Mouse (Mus musculus) forebrain, embryonic 14.5 days (tissue): ENCODE data around the gene Ptprb. TPM values are rescaled to one million over a fixed set of nuclear protein-coding genes. Genes with fewer than 3 reads are reported as not detected.

Source experiments
- ATAC-seq: fragments of 200-750 bp; cut with Nextera tagmentation; 2 replicates; pipeline ENCODE4 v1.8.0; 2017; ENCODE audit warnings: mild to moderate bottlenecking, moderate library complexity
- DNase-seq: peaks from one replicate; pipeline ENCODE4 v3.0.0-alpha.2; 2015; ENCODE audit warnings: low spot score
- H3K27ac ChIP-seq: fragments of 300-500 bp; sonication (generic); 2 replicates; pipeline ENCODE4 v1.5.1; 2014; ENCODE audit warnings: low read depth, mild to moderate bottlenecking, control low read depth, low read length, moderate library complexity
- H3K27me3 ChIP-seq: fragments of 300-500 bp; sonication (generic); replicated peaks from 2 replicates; pipeline ENCODE4 v1.6.1; 2014; ENCODE audit warnings: low read length, control low read depth, mixed read lengths; ENCODE audit not compliant: control insufficient read depth, insufficient read depth
- H3K36me3 ChIP-seq: fragments of 300-500 bp; sonication (generic); 2 replicates; pipeline ENCODE4 v1.6.1; 2014; ENCODE audit warnings: low read length, control low read depth; ENCODE audit not compliant: control insufficient read depth, insufficient read depth
- H3K4me1 ChIP-seq: fragments of 300-500 bp; sonication (generic); 2 replicates; pipeline ENCODE4 v1.6.1; 2014; ENCODE audit warnings: antibody characterized with exemption, low read length, control low read depth; ENCODE audit not compliant: control insufficient read depth, insufficient read depth
- H3K4me2 ChIP-seq: fragments of 300-500 bp; sonication (generic); 2 replicates; pipeline ENCODE4 v1.6.1; 2014; ENCODE audit warnings: mild to moderate bottlenecking, control low read depth, low read length
- H3K4me3 ChIP-seq: fragments of 300-500 bp; sonication (generic); 2 replicates; pipeline ENCODE4 v1.5.1; 2014; ENCODE audit warnings: low read depth, low read length, control low read depth
- H3K9ac ChIP-seq: fragments of 300-500 bp; sonication (generic); 2 replicates; pipeline ENCODE4 v1.6.1; 2014; ENCODE audit warnings: mild to moderate bottlenecking, low read length, control low read depth, moderate library complexity
- H3K9me3 ChIP-seq: fragments of 300-500 bp; sonication (generic); replicated peaks from 2 replicates; pipeline ENCODE4 v1.6.1; 2016; ENCODE audit warnings: low read length, control low read depth, mixed read lengths; ENCODE audit not compliant: control insufficient read depth
- WGBS: fragments of 180-500 bp; shearing (Covaris S2); extraction: QIAGEN DNeasy Blood & Tissue Kit; methylation state at CpG from one replicate; pipeline ENCODE4 v1.1.7; 2014; 5-methylcytosine and 5-hydroxymethylcytosine counted together
- polyA plus RNA-seq: library from polyadenylated mRNA; unstranded; fragments of >200 nt; fragmentation: Nextera tagmentation; extraction: Ambion mirVana; gene quantifications from 2 replicates; pipeline ENCODE4 v1.2.1, GENCODE M21; 2014

Ptprb gene
- 1.5 and 2.5 TPM in 2 replicates for polyA plus RNA-seq

DNA sequence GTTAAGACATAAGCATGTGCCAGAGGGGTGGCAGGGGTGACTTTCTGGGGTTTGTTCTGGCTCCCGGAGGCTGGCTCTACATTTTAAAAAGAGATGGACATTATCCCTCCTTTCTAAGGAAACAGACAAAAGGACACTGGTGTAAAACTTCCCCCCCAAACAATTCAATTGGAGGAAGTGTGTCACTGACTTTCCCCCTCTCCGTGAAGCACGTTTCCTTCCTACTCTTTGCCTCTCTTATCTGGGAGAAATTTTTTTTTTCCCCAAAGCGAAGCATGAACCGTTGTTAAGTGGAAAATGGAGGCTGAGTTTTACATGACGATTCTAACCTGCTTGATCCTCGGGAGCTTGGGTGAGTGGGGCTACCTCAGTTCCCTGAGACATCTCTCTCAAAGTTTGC lies at the start of gene Ptprb:
TSS of gene Ptprb (plus strand) at position 244 of the 400 bp plus-strand sequence.
- DNase-seq: no peak
- WGBS: 83% methylated on average over 7 of the region's 7 CpGs
- no peak within 1 kb of the TSS for H3K9ac ChIP-seq

DNA sequence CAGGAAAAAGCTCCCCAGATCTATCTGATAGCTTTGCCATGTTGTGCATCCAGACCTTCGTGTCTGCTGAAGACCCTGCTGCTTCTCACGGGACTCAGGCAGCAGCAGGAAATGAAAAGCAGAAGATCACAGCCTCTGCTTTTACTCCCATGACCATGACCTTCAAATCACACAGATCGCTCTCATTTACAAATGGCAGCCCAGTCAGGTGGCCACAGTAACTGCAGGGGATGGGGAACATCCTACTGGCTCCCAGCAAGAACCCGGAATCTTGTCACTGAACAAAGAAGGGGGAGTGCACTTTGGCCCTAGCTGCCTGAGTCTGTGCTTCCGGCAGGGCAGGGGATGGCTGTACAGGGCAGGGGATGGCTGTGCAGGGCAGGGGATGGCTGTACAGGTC lies 40.0 kb upstream of the Ptprb start:
- 70% methylated on average over 5 of the region's 5 CpGs for WGBS
- H3K4me2 ChIP-seq: no peak overlapping the region
- no peak for DNase-seq
- H3K36me3 ChIP-seq: no peaks in the 10 kb centered on the region
- no peaks in the 10 kb centered on the region for H3K4me1 ChIP-seq
- no peak overlapping the region for H3K27ac ChIP-seq
- no peaks in the 10 kb centered on the region for H3K27me3 ChIP-seq
- no peaks in the 10 kb centered on the region for H3K9me3 ChIP-seq
- ATAC-seq: no peak
- H3K9ac ChIP-seq: no peak overlapping the region
- no peak overlapping the region for H3K4me3 ChIP-seq

More for the DNA sequence above, at the start of gene Ptprb:
- Histone ChIP-seq H3K27me3 (no peaks in the 10 kb centered on the region), H3K4me1 (no peaks in the 10 kb centered on the region), H3K9me3 (no peaks in the 10 kb centered on the region), H3K27ac (no peak within 1 kb of the TSS), H3K4me2 (no peak within 1 kb of the TSS), H3K36me3 (no peaks in the 10 kb centered on the region), H3K4me3 (no peak within 1 kb of the TSS)
- no peak for ATAC-seq

DNA sequence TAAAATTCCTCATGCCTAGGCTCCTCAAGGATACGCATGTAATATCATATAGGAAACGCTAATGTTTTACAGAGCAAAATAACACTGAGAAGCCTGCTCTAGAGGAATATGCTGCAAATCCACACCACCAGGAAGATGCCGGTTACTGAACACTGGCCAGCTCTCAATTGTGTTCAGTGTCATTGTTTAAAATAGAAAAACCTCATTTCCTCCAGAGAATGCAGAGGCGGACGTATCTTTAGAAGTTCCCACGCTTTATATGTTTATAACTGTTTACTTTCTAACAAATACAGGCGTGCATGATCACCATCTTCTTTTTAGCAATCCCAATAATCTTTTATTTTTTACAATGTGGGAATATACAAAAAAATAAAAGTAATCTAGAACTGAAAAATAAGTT lies 33.1 kb upstream of the Ptprb start:
- no peaks in the 10 kb centered on the region for H3K4me1 ChIP-seq
- H3K4me3 ChIP-seq: no peak overlapping the region
- no peak overlapping the region for H3K27ac ChIP-seq
- ATAC-seq (no peak), DNase-seq (no peak)
- no peak overlapping the region for H3K4me2 ChIP-seq
- H3K27me3 ChIP-seq: no peaks in the 10 kb centered on the region
- no peaks in the 10 kb centered on the region for H3K36me3 ChIP-seq
- H3K9me3 ChIP-seq: no peaks in the 10 kb centered on the region
- WGBS: 79% methylated on average over 7 of the region's 7 CpGs
- no peak overlapping the region for H3K9ac ChIP-seq

DNA sequence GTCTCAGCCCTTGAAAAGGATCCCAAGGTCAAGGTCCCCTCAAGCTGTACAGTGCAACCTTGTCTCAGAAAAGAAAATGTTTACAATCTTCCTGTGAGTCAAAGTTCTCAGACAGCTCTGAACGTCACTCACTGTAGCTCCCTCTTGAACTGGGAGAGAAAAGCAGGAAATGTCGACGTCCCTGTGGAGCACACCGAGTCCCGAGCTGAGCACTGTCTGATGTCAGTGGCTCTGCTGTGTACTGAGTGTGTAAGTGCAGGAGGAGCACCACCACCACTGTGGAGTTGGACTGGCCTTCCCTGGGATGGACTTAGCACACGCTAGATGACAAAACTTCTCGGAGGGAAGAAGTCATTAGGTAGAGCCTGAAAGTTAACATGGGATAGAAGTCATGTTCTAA lies 31.9 kb upstream of the Ptprb start:
- Histone ChIP-seq H3K36me3 (no peaks in the 10 kb centered on the region), H3K27ac (no peak overlapping the region), H3K4me3 (no peak overlapping the region), H3K4me1 (no peaks in the 10 kb centered on the region), H3K9me3 (no peaks in the 10 kb centered on the region), H3K4me2 (no peak overlapping the region), H3K27me3 (no peaks in the 10 kb centered on the region), H3K9ac (no peak overlapping the region)
- 66% methylated on average over 7 of the region's 7 CpGs for WGBS
- ATAC-seq (no peak), DNase-seq (no peak)

DNA sequence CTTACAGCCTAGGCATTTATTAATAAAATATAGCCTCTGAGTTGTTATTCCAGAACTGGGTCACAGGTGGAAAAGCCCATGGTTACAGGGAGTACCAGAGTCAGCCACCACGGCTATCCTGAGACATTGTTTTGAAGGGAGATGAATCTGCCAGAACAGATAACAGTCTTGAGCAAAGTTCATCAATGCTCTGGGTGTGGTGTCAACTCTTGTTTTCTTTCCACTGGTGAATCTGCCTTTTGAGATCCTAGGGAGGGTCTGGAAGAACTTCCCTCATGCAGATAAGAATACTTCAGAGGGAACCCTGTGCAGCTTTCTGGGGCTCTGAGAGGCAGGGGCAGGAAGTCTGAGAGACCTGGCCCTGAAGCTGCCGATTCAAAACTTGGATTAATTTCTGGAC lies 29.7 kb upstream of the Ptprb start:
- no peaks in the 10 kb centered on the region for H3K4me1 ChIP-seq
- no peaks in the 10 kb centered on the region for H3K27me3 ChIP-seq
- no peaks in the 10 kb centered on the region for H3K36me3 ChIP-seq
- 85% methylated on average over 2 of the region's 2 CpGs for WGBS
- no peak overlapping the region for H3K27ac ChIP-seq
- H3K9ac ChIP-seq: no peak overlapping the region
- H3K4me2 ChIP-seq: no peak overlapping the region
- H3K9me3 ChIP-seq: no peaks in the 10 kb centered on the region
- ATAC-seq: no peak
- DNase-seq: no peak
- no peak overlapping the region for H3K4me3 ChIP-seq

DNA sequence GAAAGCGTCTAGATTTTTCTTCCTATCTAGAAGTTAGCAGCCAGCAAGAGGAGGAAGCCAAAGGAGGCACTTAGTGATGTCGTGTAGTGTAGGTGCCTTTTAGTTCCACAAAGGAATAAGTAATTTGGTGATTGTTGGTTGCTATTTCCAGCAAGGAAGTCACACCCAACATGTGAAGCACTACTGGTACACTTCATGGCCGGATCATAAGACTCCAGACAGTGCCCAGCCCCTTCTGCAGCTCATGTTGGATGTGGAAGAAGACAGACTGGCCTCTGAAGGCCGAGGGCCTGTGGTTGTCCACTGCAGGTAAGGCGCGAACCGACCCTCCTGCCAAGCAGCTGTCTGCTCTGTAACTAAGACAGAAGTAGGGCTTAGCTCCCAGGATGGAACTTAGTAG lies 22.7 kb upstream of the Ptprb start:
- Histone ChIP-seq H3K4me1 (no peaks in the 10 kb centered on the region), H3K36me3 (no peaks in the 10 kb centered on the region), H3K4me3 (no peak overlapping the region), H3K9ac (no peak overlapping the region), H3K27ac (no peak overlapping the region), H3K4me2 (no peak overlapping the region), H3K9me3 (no peaks in the 10 kb centered on the region), H3K27me3 (no peaks in the 10 kb centered on the region)
- 89% methylated on average over 7 of the region's 7 CpGs for WGBS
- DNase-seq: no peak
- ATAC-seq: no peak

DNA sequence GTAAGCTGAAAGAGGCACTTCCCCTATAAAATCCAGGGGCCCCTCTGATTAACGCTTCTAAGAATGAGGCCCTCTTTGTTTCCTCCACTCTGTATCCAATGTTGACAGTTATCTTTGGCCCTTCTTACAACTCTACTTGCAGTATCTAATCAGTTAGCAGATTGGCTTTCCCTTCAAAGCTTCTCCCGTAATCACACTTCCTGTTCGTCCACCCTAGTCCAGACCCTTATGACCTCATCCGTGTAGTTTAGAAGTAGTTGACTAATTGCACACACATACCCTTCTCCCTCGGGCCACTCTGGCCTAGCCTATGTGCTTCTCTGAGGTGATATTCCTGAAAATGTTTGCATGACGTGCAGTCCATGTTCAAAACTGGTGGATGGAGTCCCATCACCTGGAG lies 21.4 kb upstream of the Ptprb start:
- no peak overlapping the region for H3K9ac ChIP-seq
- no peaks in the 10 kb centered on the region for H3K36me3 ChIP-seq

DNA sequence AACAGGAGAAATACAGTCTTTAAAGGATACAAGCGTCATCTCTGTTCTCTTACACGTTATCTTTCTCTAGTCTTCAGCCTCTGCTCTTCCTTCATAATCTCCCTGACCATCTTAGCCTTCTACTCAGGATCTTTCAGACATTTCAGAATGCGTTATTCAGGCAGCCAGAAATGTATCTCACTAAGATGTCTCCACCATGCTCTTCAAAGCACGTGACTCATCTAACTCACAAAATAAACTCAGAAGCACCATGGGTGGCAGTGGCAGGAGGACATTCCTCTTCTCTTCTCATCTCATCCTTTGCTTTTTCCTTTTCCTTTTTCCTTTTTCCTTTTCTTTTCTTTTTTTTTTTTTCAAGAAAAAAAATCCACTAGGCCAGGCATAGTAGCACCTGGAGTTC lies 16.0 kb upstream of the Ptprb start:
- H3K27ac ChIP-seq: no peak overlapping the region
- no peaks in the 10 kb centered on the region for H3K27me3 ChIP-seq
- H3K36me3 ChIP-seq: no peaks in the 10 kb centered on the region
- WGBS: 83% methylated on average over 4 of the region's 4 CpGs
- no peak overlapping the region for H3K4me2 ChIP-seq
- ATAC-seq (no peak), DNase-seq (no peak)
- H3K9me3 ChIP-seq: no peaks in the 10 kb centered on the region
- H3K4me1 ChIP-seq: no peaks in the 10 kb centered on the region
- no peak overlapping the region for H3K4me3 ChIP-seq
- H3K9ac ChIP-seq: no peak overlapping the region

More for the DNA sequence above, 21.4 kb upstream of the Ptprb start:
- no peak for ATAC-seq
- Histone ChIP-seq H3K4me2 (no peak overlapping the region), H3K4me1 (no peaks in the 10 kb centered on the region), H3K9me3 (no peaks in the 10 kb centered on the region), H3K27me3 (no peaks in the 10 kb centered on the region), H3K27ac (no peak overlapping the region), H3K4me3 (no peak overlapping the region)
- no peak for DNase-seq
- 79% methylated on average over 6 of the region's 6 CpGs for WGBS

DNA sequence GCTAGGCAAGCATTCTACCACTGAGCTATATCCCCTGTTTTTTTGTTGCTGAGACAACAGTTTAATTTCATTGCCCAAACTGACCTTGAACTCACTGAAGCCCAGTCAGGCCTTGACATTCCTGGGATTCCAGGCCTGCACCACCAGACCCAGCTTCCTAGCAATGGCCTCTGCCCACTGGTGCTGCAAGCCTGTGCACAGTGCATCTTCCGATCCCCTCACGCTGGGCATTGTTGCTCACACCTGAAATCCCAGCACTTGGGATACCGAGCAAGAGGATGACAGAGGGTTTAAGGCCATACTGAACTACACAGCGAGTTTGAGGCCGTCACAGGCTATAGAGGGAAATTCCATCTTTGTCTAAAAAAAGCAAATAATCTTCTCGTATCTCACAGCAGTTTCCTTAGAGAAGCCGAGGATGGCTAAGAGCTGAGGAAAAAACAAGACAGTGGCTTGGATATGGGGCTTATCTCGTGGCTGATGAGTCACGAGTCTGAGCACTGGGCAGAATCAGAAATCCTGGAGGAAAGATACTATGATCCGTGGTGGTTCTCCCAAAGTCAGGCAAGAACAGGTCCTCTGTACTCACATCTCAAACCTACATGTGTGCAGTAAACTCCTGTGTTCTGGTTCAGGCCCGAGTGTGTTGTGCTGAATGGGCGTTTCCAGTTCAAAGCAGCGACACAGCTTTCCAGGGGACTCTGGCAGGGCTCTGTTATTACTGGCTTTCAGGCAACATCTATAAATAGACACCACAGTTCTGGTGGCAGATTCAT lies 14.5 kb upstream of the Ptprb start:
- Histone ChIP-seq H3K36me3 (no peaks in the 10 kb centered on the region), H3K4me3 (no peak overlapping the region), H3K9ac (no peak overlapping the region), H3K4me2 (no peak overlapping the region), H3K27ac (no peak overlapping the region; the same call in 1 of the 2 replicates), H3K4me1 (no peaks in the 10 kb centered on the region), H3K9me3 (no peaks in the 10 kb centered on the region), H3K27me3 (no peaks in the 10 kb centered on the region)
- ATAC-seq (no peak), DNase-seq (peak; percentile 25)
- WGBS: 81% methylated on average over 13 of the region's 13 CpGs
